Mouse (Mus musculus): ENCODE data around the gene Rcan3. TPM values are rescaled to one million over a fixed set of nuclear protein-coding genes. Genes with fewer than 3 reads are reported as not detected.

Gene Rcan3
- polyA plus RNA-seq, 1 experiment from 2014 or later = 14.9 TPM

DNA sequence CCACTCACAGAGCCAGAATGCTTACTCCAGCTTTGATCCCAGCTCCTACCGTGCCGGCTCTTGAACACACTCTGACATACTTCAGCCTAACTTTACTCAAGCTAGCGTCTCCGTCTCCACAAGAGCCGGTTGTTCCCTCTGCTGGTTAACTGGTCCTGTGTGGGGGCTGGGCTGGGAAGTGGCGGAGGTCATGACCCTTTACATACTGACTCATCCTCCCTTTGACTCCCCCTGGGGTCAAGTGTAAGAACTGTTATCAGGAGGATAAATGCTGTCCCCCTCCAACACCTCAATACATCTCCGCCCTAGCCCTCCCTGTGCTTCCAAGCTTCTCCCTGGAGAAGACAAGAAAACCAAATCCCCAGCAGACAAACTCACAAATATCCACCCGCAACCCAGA, 52.3 kb downstream of the Rcan3 start:
- Histone ChIP-seq H3K27ac (no peak overlapping the region), H3K4me2 (replicated peaks) (no peak overlapping the region), H3K9me3 (no peaks in the 10 kb centered on the region), H3K4me1 (replicated peaks) (peaks cover 2% of the 10 kb centered on the region; the same call in 1 of the 2 replicates), H3K27me3 (replicated peaks) (no peaks in the 10 kb centered on the region), H3K4me3 (replicated peaks) (no peak overlapping the region), H3K36me3 (no peaks in the 10 kb centered on the region), H3K9ac (no peak overlapping the region)
- WGBS = 46% methylated on average over 8 of the region's 8 CpGs
- ATAC-seq = no peak

DNA sequence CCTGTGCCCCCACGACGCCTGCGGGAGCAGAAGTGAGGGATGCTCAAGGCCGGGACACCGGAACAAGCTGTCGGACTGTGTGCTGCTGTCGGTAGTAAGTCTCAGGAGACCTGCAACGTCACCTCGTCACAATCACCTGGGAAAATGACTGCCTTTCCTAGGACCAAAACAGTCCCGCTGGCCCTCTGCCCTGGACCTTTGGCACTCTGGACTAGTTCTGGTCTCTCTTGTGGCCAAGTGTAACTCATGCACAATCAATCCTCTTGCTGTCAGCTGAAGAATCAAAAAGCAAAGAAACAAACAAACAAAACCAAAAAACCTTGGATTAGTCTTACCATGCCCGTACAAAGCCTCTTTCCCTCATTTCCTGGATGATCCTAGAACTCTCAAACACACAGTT, 56.4 kb downstream of the Rcan3 start:
- Histone ChIP-seq H3K4me3 (replicated peaks) (no peak overlapping the region), H3K4me1 (replicated peaks) (no peaks in the 10 kb centered on the region), H3K9me3 (no peaks in the 10 kb centered on the region), H3K27me3 (replicated peaks) (no peaks in the 10 kb centered on the region), H3K9ac (no peak overlapping the region), H3K27ac (no peak overlapping the region), H3K36me3 (no peaks in the 10 kb centered on the region), H3K4me2 (replicated peaks) (no peak overlapping the region)
- no peak for ATAC-seq
- 78% methylated on average over 11 of the region's 11 CpGs for WGBS

- no peak overlapping the region for H3K27ac ChIP-seq
- H3K9me3 ChIP-seq = no peaks in the 10 kb centered on the region
- no peak overlapping the region for H3K9ac ChIP-seq
- no peaks in the 10 kb centered on the region for H3K27me3 ChIP-seq (replicated peaks)
- H3K4me3 ChIP-seq (replicated peaks) = no peak overlapping the region
- no peak for ATAC-seq
- WGBS = 70% methylated on average over 3 of the region's 3 CpGs
- no peaks in the 10 kb centered on the region for H3K4me1 ChIP-seq (replicated peaks)
- no peak overlapping the region for H3K4me2 ChIP-seq (replicated peaks)
- no peaks in the 10 kb centered on the region for H3K36me3 ChIP-seq
Measured at GRCm38 (mm10) chr4:135375444-135375843, 58.2 kb downstream of the Rcan3 start.

- Histone ChIP-seq H3K4me1 (replicated peaks) (no peaks in the 10 kb centered on the region), H3K27ac (no peak overlapping the region), H3K9ac (no peak overlapping the region), H3K36me3 (no peaks in the 10 kb centered on the region), H3K27me3 (replicated peaks) (no peaks in the 10 kb centered on the region), H3K4me2 (replicated peaks) (no peak overlapping the region), H3K4me3 (replicated peaks) (no peak overlapping the region), H3K9me3 (no peaks in the 10 kb centered on the region)
- no peak for ATAC-seq
- 77% methylated on average over 5 of the region's 5 CpGs for WGBS
Measured at GRCm38 (mm10) chr4:135373299-135373698, 60.4 kb downstream of the Rcan3 start.

DNA sequence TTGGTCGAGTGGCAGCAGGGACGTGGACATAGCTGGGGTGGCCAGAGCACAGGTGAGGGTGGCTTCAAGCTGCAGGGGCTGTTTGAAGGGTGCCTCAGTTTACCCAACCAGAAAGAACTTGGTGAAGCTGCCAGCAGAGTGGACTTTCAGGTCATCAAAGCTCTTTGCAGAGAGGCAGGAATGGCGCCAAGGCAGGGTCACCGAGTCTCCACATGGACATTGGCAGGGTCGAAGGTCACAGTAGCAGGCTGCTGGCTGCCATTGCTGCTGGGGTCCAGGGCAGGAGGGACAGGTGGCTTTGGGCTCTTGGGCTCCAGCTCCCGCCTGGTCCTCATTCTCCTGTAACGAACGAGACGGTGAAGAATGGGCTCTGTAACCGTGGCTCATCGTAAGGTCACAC, 63.3 kb downstream of the Rcan3 start:
- no peak overlapping the region for H3K9ac ChIP-seq
- no peaks in the 10 kb centered on the region for H3K27me3 ChIP-seq (replicated peaks)
- no peak overlapping the region for H3K27ac ChIP-seq
- no peak overlapping the region for H3K4me3 ChIP-seq (replicated peaks)
- 83% methylated on average over 11 of the region's 11 CpGs for WGBS
- no peak overlapping the region for H3K4me2 ChIP-seq (replicated peaks)
- no peaks in the 10 kb centered on the region for H3K9me3 ChIP-seq
- no peaks in the 10 kb centered on the region for H3K4me1 ChIP-seq (replicated peaks)
- no peak for ATAC-seq
- H3K36me3 ChIP-seq = no peaks in the 10 kb centered on the region

DNA sequence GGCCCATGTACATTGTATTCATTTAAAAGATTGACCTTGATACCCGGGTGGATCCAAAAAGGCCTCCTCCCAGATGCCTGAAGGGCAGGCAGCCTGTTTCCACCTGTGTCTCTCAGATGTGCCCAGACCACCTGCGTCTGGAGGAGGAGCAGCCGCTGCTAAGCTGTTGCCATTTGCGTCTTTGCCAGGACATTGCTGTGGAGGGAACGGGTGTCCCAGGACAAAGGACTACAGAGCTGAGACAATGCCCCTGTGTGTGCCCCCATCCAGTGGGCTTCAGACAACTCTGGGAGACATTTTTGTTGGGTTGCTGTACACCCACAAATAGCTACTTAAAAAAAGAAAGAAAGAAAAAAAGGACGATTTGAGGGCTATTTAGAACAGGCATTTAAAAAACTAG, 70.8 kb downstream of the Rcan3 start:
- H3K9me3 ChIP-seq = no peaks in the 10 kb centered on the region
- H3K36me3 ChIP-seq = no peaks in the 10 kb centered on the region
- H3K4me2 ChIP-seq (replicated peaks) = no peak overlapping the region
- H3K4me3 ChIP-seq (replicated peaks) = no peak overlapping the region
- no peak for ATAC-seq
- 43% methylated on average over 6 of the region's 6 CpGs for WGBS
- H3K27me3 ChIP-seq (replicated peaks) = no peaks in the 10 kb centered on the region
- no peak overlapping the region for H3K27ac ChIP-seq
- no peaks in the 10 kb centered on the region for H3K4me1 ChIP-seq (replicated peaks)
- H3K9ac ChIP-seq = no peak overlapping the region

MicroRNA genes within 50 kb of the gene (microRNA counts, 519-probe panel; counts per million panel counts)
- microRNA mmu-miR-700 = 1,846 counts per million, percentile 39 among the panel's probes with 10 or more counts

Other genes with a start within 250 kb of the Rcan3 start
- 126 and 135 TPM in 2 replicates for gene Clic4, start 161.0 kb downstream of the Rcan3 start, polyA plus RNA-seq (2015; fragmentation: Nextera tagmentation; extraction: Ambion mirVana)
- 189 and 248 TPM in 2 replicates for gene Srrm1, start 80.5 kb downstream of the Rcan3 start, polyA plus RNA-seq (2015; fragmentation: Nextera tagmentation; extraction: Ambion mirVana)
- gene Ncmap, start 35.6 kb downstream of the Rcan3 start, polyA plus RNA-seq (2015; fragmentation: Nextera tagmentation; extraction: Ambion mirVana) = 7.4 and 7.7 TPM in 2 replicates
- 0.24 and 0.30 TPM in 2 replicates for gene Stpg1, start 60.9 kb upstream of the Rcan3 start, polyA plus RNA-seq (2015; fragmentation: Nextera tagmentation; extraction: Ambion mirVana)
- 6.4 and 6.9 TPM in 2 replicates for gene Nipal3, start 61.2 kb upstream of the Rcan3 start, polyA plus RNA-seq (2015; fragmentation: Nextera tagmentation; extraction: Ambion mirVana)
- gene Grhl3, start 139.8 kb upstream of the Rcan3 start, polyA plus RNA-seq (2015; fragmentation: Nextera tagmentation; extraction: Ambion mirVana) = 4.3 and 4.4 TPM in 2 replicates

Measured in intestine, embryonic 15.5 days (tissue).